Comparison of ENCODE assay signal across 18 mouse cellular contexts in the genomic region with DNA sequence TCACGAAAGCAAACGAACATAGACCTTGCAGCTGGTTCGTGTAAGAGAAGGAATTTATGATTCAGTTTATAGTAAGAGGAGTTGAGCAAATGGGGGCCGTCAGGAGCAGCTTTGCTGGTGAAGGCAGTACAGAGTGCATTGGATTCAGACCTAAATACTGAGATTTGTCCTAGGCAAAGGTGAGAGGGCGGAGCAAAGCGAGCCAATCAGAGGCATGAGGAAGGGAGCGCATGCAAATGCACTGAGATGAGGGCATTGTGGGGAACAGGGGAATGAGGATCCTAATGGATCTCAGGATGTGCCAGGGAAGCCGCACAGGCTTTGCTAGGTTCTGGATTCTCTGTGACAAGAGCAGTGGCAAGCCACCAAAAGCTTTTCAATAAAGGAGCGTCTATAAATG. TPM values are rescaled to one million over a fixed set of nuclear protein-coding genes. Genes with fewer than 3 reads are reported as not detected.
A peak's percentile ranks its signal among the peaks of the same experiment; 100 is the strongest.
DNase-seq lines count a peak whose midpoint lies in the region; ATAC-seq lines count a peak whose summit lies in the region.
"Had no signal": no experiment of that assay in that cellular context is flagged by ENCODE, and none has a peak within 500 bp of the region (broad histone marks: within the 10 kb centered on the region; RNA-seq: fewer than 3 reads in every experiment).

No protein-coding gene starts in this region.

- no peaks in the 10 kb centered on the region for H3K9me3 ChIP-seq in forebrain, embryonic 12.5 days
- H3K9me3 ChIP-seq in forebrain, embryonic 14.5 days (replicated peaks; ENCODE audit: control insufficient read depth, low read length) = no peaks in the 10 kb centered on the region
- no peaks in the 10 kb centered on the region for H3K9me3 ChIP-seq in intestine, embryonic 16.5 days (ENCODE audit: control insufficient read depth, low read length)
- H3K9me3 ChIP-seq: hindbrain, embryonic 12.5 days; midbrain, embryonic 15.5 days had no signal

- 67% methylated on average over 9 of the region's 9 CpGs for WGBS in forebrain, embryonic 12.5 days
- 54% methylated on average over 9 of the region's 9 CpGs for WGBS in forebrain, embryonic 14.5 days
- 51% methylated on average over 9 of the region's 9 CpGs for WGBS in intestine, embryonic 16.5 days

- no peaks in the 10 kb centered on the region for H3K36me3 ChIP-seq in forebrain, embryonic 12.5 days (replicated peaks)
- H3K36me3 ChIP-seq in forebrain, embryonic 14.5 days (ENCODE audit: control insufficient read depth, insufficient read depth, low read length) = no peaks in the 10 kb centered on the region
- H3K36me3 ChIP-seq in intestine, embryonic 16.5 days (ENCODE audit: control insufficient read depth, insufficient read depth, low read length) = no peaks in the 10 kb centered on the region
- H3K36me3 ChIP-seq: hindbrain, embryonic 12.5 days; midbrain, embryonic 15.5 days had no signal

- DNase-seq in forebrain, embryonic 14.5 days (ENCODE audit: low spot score) = no peak
- DNase-seq in kidney, postnatal 4 days = peak; percentile 21 to 41
- no peak for DNase-seq in kidney, postnatal 10 days
- DNase-seq in R1 (ENCODE audit: low read depth, low spot score) = peak; percentile 33
- DNase-seq in thymus, postnatal 14 days = no peak
- DNase-seq in thymus, postnatal 10 days (ENCODE audit: low spot score in 2 of 2) = no peak
- DNase-seq: cerebellum, postnatal 14 days; gastrocnemius, adult 2 months; heart, adult 2 months; kidney, postnatal 14 days; right cerebral cortex, postnatal 14 days; thymus, adult 18-20 months had no signal

- H3K9ac ChIP-seq in forebrain, embryonic 12.5 days = no peak overlapping the region
- H3K9ac ChIP-seq in forebrain, embryonic 14.5 days (ENCODE audit: low read length) = no peak overlapping the region
- no peak overlapping the region for H3K9ac ChIP-seq in intestine, embryonic 16.5 days (ENCODE audit: low read depth, low read length)
- H3K9ac ChIP-seq: hindbrain, embryonic 12.5 days; midbrain, embryonic 15.5 days had no signal

- H3K27ac ChIP-seq in forebrain, embryonic 12.5 days = no peak overlapping the region
- no peak overlapping the region for H3K27ac ChIP-seq in forebrain, embryonic 14.5 days (ENCODE audit: low read depth, low read length)
- no peak overlapping the region for H3K27ac ChIP-seq in intestine, embryonic 16.5 days (ENCODE audit: low read length)
- H3K27ac ChIP-seq: gastrocnemius, adult 2 months; heart, adult 2 months; hindbrain, embryonic 12.5 days; midbrain, embryonic 15.5 days had no signal

- ATAC-seq in forebrain, embryonic 12.5 days (ENCODE audit: low FRiP score) = no peak
- ATAC-seq in forebrain, embryonic 14.5 days = no peak
- ATAC-seq in intestine, embryonic 16.5 days = peak; percentile 45; the same call in 1 of the 2 replicates
- ATAC-seq: activated CD4-positive, CD25-positive, alpha-beta regulatory T cell, adult 4 months; midbrain, embryonic 15.5 days had no signal

- H3K4me3 ChIP-seq in forebrain, embryonic 12.5 days (replicated peaks) = no peak overlapping the region
- H3K4me3 ChIP-seq in forebrain, embryonic 14.5 days (ENCODE audit: low read depth, low read length) = no peak overlapping the region
- no peak overlapping the region for H3K4me3 ChIP-seq in intestine, embryonic 16.5 days (ENCODE audit: low read length)
- H3K4me3 ChIP-seq: gastrocnemius, adult 2 months; heart, adult 2 months; hindbrain, embryonic 12.5 days; midbrain, embryonic 15.5 days had no signal

- peak overlapping the region; percentile 24; the same call in 1 of the 2 replicates for H3K4me2 ChIP-seq in forebrain, embryonic 12.5 days
- no peak overlapping the region; the same call in 1 of the 2 replicates for H3K4me2 ChIP-seq in forebrain, embryonic 14.5 days (ENCODE audit: low read length)
- peak overlapping the region; percentile 24; the same call in 1 of the 2 replicates for H3K4me2 ChIP-seq in intestine, embryonic 16.5 days (ENCODE audit: low read depth, low read length)
- H3K4me2 ChIP-seq: hindbrain, embryonic 12.5 days; midbrain, embryonic 15.5 days had no signal

- peaks cover 31% of the 10 kb centered on the region for H3K27me3 ChIP-seq in forebrain, embryonic 12.5 days
- H3K27me3 ChIP-seq in forebrain, embryonic 14.5 days (replicated peaks; ENCODE audit: control insufficient read depth, insufficient read depth, low read length) = peaks cover 9% of the 10 kb centered on the region
- no peaks in the 10 kb centered on the region for H3K27me3 ChIP-seq in intestine, embryonic 16.5 days (replicated peaks; ENCODE audit: control insufficient read depth, insufficient read depth, low read length)
- H3K27me3 ChIP-seq: CH12.LX had no signal

- H3K4me1 ChIP-seq in forebrain, embryonic 12.5 days = peaks cover 6% of the 10 kb centered on the region; the same call in 1 of the 2 replicates
- no peaks in the 10 kb centered on the region; the same call in 1 of the 2 replicates for H3K4me1 ChIP-seq in forebrain, embryonic 14.5 days (ENCODE audit: control insufficient read depth, insufficient read depth, low read length)
- H3K4me1 ChIP-seq in intestine, embryonic 16.5 days (ENCODE audit: control insufficient read depth, insufficient read depth, low read length) = peaks cover 10% of the 10 kb centered on the region
- H3K4me1 ChIP-seq: hindbrain, embryonic 12.5 days had no signal

RNA-seq across cellular contexts. Expression of gene Kitl, which starts 5.1 kb away (rescaled TPM):
- polyA plus RNA-seq in forebrain, embryonic 12.5 days (2016; fragmentation: Nextera tagmentation; extraction: Ambion mirVana) = 15.8 and 22.8 TPM in 2 replicates
- 59.4 and 83.6 TPM in 2 replicates for polyA plus RNA-seq in forebrain, embryonic 14.5 days (2014; fragmentation: Nextera tagmentation; extraction: Ambion mirVana)
- 21.3 and 22.5 TPM in 2 replicates for polyA plus RNA-seq in intestine, embryonic 16.5 days (2015; fragmentation: Nextera tagmentation; extraction: Ambion mirVana)

Comparison
In these comparisons a context has a peak if more than half of its experiments do, and no peak if none do; other contexts are left out.
1. DNase-seq: peak in kidney, postnatal 4 days (2 of 2) and R1 (single experiment); none in forebrain, embryonic 14.5 days (single experiment), kidney, postnatal 10 days (single experiment), thymus, postnatal 14 days (single experiment) and thymus, postnatal 10 days (0 of 2).